Mouse (Mus musculus) hindbrain, embryonic 10.5 days (tissue): ENCODE results near the gene Atp6ap1l. TPM values are rescaled to one million over a fixed set of nuclear protein-coding genes. Genes with fewer than 3 reads are reported as not detected.
A peak's percentile ranks its signal among the peaks of the same experiment; 100 is the strongest.

ENCODE experiments used
- DNase-seq: peaks from one replicate; pipeline ENCODE4 v3.0.0-alpha.2; 2017; ENCODE audit warnings: low spot score
- H3K27ac ChIP-seq: fragments of 300-500 bp; sonication (generic); 2 replicates; pipeline ENCODE4 v1.5.1; 2016; ENCODE audit warnings: mild to moderate bottlenecking, moderate library complexity
- H3K27me3 ChIP-seq: fragments of 300-500 bp; sonication (generic); 2 replicates; pipeline ENCODE4 v1.6.1; 2016; ENCODE audit warnings: mild to moderate bottlenecking; ENCODE audit not compliant: poor library complexity, insufficient read depth, severe bottlenecking
- H3K36me3 ChIP-seq: fragments of 300-500 bp; sonication (generic); 2 replicates; pipeline ENCODE4 v1.6.1; 2016; ENCODE audit warnings: mild to moderate bottlenecking, moderate library complexity
- H3K4me1 ChIP-seq: fragments of 300-500 bp; sonication (generic); replicated peaks from 2 replicates; pipeline ENCODE4 v1.6.1; 2016; ENCODE audit warnings: mild to moderate bottlenecking
- H3K4me3 ChIP-seq: fragments of 300-500 bp; sonication (generic); 2 replicates; pipeline ENCODE4 v1.5.1; 2016; ENCODE audit warnings: mild to moderate bottlenecking, moderate library complexity
- H3K9me3 ChIP-seq: fragments of 300-500 bp; sonication (generic); 2 replicates; pipeline ENCODE4 v1.6.1; 2016; ENCODE audit warnings: mild to moderate bottlenecking, moderate library complexity
- WGBS: fragments of 180-500 bp; shearing (Covaris S2); methylation state at CpG from one replicate; pipeline ENCODE4 v1.1.7; 2016; 5-methylcytosine and 5-hydroxymethylcytosine counted together
- polyA plus RNA-seq: library from polyadenylated mRNA; unstranded; fragments of >200 nt; fragmentation: Nextera tagmentation; extraction: Ambion mirVana; gene quantifications from 2 replicates; pipeline ENCODE4 v1.2.1, GENCODE M21; 2016

The Atp6ap1l gene
- polyA plus RNA-seq, 1 experiment from 2014 or later, result 0.39 TPM

DNA sequence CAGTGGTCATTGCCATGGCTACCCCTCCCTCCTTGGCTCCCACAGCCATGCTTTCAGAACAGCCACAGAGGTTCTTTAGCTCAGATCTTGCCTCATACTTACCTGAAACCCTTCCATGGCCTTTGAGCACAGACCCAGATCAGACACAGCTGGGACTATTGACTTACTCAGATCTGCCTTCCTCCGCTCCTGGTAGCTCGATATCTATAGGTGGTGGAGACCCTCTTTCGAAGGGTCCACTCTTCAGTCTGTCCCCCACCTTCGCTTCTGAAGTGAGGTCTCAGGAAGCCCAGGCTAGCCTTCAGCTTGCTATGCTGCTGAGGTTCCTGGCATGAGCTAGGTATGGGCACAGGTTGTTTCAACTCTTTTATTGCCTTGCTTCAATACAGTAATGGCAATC is 9.6 kb upstream of the Atp6ap1l start:
- whole genome bisulfite sequencing, result 91% methylated on average over 4 of the region's 4 CpGs
- H3K27ac ChIP-seq, result no peak overlapping the region

DNA sequence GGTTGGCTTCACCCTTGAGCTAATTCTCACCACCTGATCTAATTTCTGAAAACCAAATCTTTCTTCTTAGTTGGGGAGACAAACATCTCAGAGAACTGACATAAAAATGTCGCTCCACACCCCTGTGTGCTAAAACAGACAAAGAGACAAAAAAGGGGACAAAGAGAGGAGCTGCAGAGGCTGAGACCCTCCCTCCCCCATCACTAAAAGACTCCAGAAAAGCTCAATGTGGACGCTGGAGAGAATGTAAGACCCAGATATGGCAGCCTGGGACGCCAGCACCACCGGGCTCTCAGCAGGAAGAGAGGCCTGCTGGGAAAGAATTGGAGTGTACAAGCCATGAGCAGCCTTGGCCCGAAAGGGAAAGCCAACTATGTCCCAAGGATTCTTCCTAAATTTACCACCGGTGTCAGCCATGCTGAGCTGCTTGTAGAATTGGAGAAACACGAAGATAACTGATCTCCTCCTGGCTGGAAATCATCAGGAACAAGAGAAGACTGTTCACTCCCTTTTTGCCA is 8.6 kb upstream of the Atp6ap1l start:
- peak overlapping the region; percentile 62 for H3K27ac ChIP-seq
- no peak for DNase-seq
- 50% methylated on average over 7 of the region's 7 CpGs for WGBS

More for the DNA sequence above, 9.6 kb upstream of the Atp6ap1l start:
- H3K4me3 ChIP-seq, result no peak overlapping the region
- H3K36me3 ChIP-seq, result no peaks in the 10 kb centered on the region
- DNase-seq, result no peak
- H3K27me3 ChIP-seq, result no peaks in the 10 kb centered on the region
- H3K9me3 ChIP-seq, result no peaks in the 10 kb centered on the region
- peaks cover 13% of the 10 kb centered on the region for H3K4me1 ChIP-seq

DNA sequence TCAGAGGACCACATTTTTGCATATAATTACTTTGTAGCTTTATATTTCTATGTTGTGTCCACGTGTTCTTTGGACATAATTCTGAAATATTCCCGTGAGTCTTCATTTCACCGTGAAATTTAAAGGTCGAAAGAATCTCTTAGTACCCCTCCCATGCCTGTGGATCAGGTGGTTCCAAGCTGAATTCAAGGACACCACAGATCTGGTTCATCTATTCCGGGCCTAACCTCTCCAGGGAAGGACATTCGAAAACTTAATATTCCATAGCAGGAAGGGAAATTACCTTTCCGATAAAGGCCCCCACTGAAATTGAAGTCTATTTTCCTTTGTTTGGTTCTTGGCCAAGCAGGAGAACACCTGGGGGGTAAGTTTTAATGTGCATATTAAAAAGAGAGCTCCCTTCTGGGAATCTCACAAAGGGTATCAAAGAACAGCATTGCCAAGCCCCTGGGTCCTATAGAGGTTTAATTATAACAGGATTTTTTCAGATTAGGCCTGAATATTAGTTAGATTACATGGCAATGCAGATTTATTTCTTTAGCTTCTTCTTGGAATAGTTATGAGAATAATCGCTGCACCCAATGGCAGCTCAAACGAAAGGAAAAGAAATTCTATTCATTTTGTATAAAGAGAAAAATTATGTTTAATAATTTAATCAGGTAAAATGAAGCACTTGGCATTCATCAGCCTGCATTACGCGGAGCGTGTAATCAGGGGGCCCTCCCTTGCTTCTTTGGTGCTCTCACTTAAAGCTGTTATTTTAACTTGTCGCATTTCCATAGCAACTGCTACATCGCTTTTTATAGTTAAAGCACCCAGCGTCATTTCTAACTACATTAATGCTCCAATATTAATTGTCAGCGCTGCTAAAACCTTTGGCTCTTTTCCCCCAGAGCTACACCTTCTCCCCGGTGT is 7.9 kb upstream of the Atp6ap1l start:
- H3K36me3 ChIP-seq, result no peaks in the 10 kb centered on the region
- no peak for DNase-seq
- WGBS, result 80% methylated on average over 17 of the region's 17 CpGs
- H3K4me3 ChIP-seq, result no peak overlapping the region
- peaks cover 13% of the 10 kb centered on the region for H3K4me1 ChIP-seq
- H3K27ac ChIP-seq, result peak overlapping the region; percentile 62
- no peaks in the 10 kb centered on the region for H3K9me3 ChIP-seq
- H3K27me3 ChIP-seq, result no peaks in the 10 kb centered on the region

More for the DNA sequence above, 8.6 kb upstream of the Atp6ap1l start:
- Histone ChIP-seq H3K36me3 (no peaks in the 10 kb centered on the region), H3K4me3 (no peak overlapping the region), H3K9me3 (no peaks in the 10 kb centered on the region), H3K4me1 (peaks cover 13% of the 10 kb centered on the region), H3K27me3 (no peaks in the 10 kb centered on the region)

DNA sequence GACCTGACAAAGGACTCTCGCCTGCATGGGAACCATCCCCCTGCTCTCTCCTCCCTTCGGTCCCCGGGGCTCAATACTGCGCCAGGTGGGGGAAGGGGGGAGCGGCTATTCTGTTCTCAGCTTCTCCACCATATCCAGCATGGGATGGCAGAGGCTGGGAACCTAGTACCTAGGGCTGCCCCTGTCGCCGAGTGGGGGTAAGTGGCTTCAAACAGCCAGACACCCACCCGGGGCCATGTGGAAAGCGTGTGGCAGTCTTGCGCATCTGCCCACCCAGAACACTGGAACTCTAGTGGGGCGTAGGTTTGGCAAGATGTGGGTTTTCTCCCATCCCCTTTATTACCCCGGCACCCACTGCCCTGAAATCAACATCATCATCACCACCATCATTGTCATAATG is 2.2 kb upstream of the Atp6ap1l start:
- 93% methylated on average over 12 of the region's 12 CpGs for WGBS
- Histone ChIP-seq H3K4me1 (no peaks in the 10 kb centered on the region), H3K27ac (no peak overlapping the region), H3K36me3 (no peaks in the 10 kb centered on the region), H3K9me3 (no peaks in the 10 kb centered on the region), H3K4me3 (no peak overlapping the region), H3K27me3 (no peaks in the 10 kb centered on the region)
- no peak for DNase-seq

DNA sequence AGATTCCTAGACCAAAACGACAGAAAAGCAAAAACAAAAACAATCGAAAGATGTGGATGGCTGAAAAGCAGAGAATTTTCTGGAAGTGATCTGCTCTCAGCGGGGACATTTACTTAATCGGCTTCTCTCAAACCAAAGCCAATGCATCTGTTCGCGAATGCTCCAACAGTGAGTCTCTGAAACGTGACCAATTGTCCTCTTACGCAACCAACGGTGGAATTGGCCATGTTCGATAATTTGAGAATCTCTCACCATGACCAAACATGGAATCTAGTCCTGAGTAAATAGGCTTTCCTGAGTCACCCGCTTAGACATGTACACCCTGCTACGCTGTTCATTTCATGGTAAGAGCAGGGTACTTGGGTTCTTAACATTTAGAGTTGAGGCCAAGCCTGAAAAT is 8.3 kb downstream of the Atp6ap1l start:
- 87% methylated on average over 12 of the region's 12 CpGs for WGBS

DNA sequence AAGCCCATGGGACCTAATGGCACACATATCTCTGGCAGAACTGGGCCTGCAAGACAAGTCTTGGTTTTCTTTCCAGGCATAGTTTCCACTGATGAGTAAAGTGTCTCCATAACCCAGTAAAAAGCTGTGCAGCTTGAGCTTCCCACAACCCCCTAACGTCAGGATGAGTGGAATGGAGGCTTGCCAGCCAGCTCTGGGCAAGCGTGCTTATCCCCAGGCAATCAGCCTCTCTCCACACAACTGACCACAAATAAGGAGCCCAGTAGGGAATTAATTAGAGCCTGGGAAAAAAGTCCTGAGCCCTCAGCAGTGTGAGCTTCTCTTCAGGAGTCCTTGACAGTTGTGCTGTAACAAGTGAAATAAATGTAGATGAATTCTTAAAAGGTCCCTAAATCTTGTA is 9.1 kb downstream of the Atp6ap1l start:
- no peak overlapping the region for H3K4me3 ChIP-seq
- no peaks in the 10 kb centered on the region for H3K4me1 ChIP-seq
- DNase-seq, result no peak
- WGBS, result 30% methylated on average over 2 of the region's 2 CpGs
- no peaks in the 10 kb centered on the region for H3K9me3 ChIP-seq
- no peak overlapping the region for H3K27ac ChIP-seq
- H3K27me3 ChIP-seq, result no peaks in the 10 kb centered on the region
- no peaks in the 10 kb centered on the region for H3K36me3 ChIP-seq

More for the DNA sequence above, 8.3 kb downstream of the Atp6ap1l start:
- H3K9me3 ChIP-seq, result no peaks in the 10 kb centered on the region
- H3K4me3 ChIP-seq, result no peak overlapping the region
- no peaks in the 10 kb centered on the region for H3K4me1 ChIP-seq
- H3K36me3 ChIP-seq, result no peaks in the 10 kb centered on the region
- no peak for DNase-seq
- H3K27ac ChIP-seq, result no peak overlapping the region
- H3K27me3 ChIP-seq, result no peaks in the 10 kb centered on the region

DNA sequence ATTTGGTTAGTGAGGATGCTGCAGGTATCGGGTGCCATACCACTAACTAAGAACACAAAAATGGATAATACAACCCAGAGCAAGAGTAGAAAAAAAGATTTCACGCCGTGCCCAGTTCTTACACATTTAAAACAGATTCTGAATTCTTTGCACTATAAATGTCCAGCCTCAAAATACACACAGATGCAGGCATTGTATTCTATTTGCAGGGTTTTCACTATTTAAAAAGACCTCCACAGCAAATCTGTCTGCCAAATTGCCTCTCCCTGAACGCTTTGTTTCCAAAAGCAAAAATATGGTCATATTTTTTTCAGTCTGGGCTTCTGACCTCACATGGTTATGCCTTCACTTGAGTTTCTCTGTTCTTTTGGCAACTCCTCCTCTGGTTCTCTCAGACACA is 10.3 kb downstream of the Atp6ap1l start:
- Histone ChIP-seq H3K27me3 (no peaks in the 10 kb centered on the region), H3K4me1 (no peaks in the 10 kb centered on the region), H3K9me3 (no peaks in the 10 kb centered on the region), H3K36me3 (no peaks in the 10 kb centered on the region), H3K27ac (no peak overlapping the region), H3K4me3 (no peak overlapping the region)
- whole genome bisulfite sequencing, result 93% methylated on average over 4 of the region's 4 CpGs
- no peak for DNase-seq

DNA sequence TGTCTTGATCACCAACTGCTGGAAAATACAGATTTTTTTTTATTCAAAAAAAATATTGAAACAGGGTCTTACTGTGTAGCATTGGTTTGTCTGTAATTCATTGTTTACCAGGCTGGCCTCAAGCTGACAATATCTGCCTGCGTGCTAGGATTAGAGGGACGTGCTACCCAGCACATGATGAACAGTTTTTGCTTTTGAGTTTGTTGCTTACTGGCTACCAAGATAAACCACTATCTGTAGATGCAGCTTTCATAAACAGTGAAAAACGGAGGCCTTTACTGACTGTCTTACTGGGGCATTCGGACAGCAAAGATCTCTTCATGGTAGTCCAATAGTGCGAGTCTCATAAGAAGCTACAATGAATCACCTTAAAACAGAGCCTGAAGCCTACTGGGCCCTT is 15.0 kb downstream of the Atp6ap1l start:
- DNase-seq, result no peak
- Histone ChIP-seq H3K27ac (no peak overlapping the region), H3K27me3 (peaks cover 7% of the 10 kb centered on the region; the same call in 1 of the 2 replicates), H3K4me3 (no peak overlapping the region), H3K4me1 (peaks cover 8% of the 10 kb centered on the region), H3K36me3 (no peaks in the 10 kb centered on the region), H3K9me3 (no peaks in the 10 kb centered on the region)
- WGBS, result 91% methylated on average over 5 of the region's 5 CpGs

DNA sequence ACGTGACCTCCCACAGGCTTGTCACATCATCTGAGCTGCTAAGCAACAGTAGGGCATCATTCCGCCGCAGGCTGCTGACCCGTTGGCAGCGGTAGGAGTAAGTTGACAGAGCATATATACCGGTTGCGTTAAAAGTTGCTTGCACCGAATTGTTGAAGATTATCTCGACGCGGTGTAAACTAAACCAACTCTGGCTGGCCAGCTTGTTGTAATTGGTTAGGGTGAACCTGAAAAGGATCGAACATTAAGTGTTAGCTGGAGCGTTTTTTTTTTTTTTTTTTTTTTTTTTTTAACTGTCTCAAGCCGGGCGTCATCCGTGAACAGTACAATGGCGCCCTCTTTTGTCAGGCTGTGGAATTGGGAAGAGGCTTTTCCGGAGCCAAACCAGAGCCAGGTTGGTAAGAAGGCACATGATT is 18.6 kb downstream of the Atp6ap1l start:
- Histone ChIP-seq H3K9me3 (no peaks in the 10 kb centered on the region), H3K4me3 (peak overlapping the region; percentile 49), H3K4me1 (peaks cover 8% of the 10 kb centered on the region), H3K27me3 (peaks cover 8% of the 10 kb centered on the region; the same call in 1 of the 2 replicates), H3K27ac (no peak overlapping the region), H3K36me3 (no peaks in the 10 kb centered on the region)
- DNase-seq, result peak; percentile 77
- WGBS, result 2% methylated on average over 18 of the region's 18 CpGs

DNA sequence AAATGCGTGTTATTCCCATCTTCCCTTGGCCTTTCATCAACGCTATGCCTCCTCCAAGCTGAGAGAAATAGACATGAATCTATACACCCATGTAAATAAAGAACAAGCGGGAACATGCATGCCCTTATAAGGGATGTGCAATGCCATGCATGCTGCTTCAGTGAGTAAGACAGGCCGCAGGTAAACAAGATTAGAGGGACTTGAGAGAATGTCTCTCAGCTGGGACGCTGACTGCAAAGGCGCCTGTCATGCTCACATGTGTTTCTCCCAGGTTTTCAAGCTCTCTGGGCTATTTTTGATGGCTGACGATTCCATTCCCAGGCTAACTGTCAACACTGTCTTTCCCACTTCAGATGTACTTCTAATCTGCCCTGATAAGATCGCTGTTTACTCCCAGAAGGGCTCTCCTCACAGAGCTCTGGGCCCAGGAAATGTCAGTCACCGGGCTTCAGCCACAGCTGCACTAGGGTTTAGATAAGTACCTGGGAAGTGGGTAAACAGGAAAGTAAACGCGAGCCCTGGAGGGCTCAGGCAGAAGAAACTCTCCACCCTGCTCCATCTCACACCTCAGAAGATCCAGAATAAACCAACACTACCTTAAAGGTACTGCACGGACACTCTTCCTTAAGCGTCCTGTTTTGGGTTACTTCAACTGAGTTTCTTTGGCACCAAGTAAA is 19.2 kb downstream of the Atp6ap1l start:
- Histone ChIP-seq H3K4me3 (peak overlapping the region; percentile 49), H3K9me3 (no peaks in the 10 kb centered on the region), H3K27ac (no peak overlapping the region), H3K27me3 (peaks cover 8% of the 10 kb centered on the region; the same call in 1 of the 2 replicates), H3K4me1 (peaks cover 8% of the 10 kb centered on the region), H3K36me3 (no peaks in the 10 kb centered on the region)
- 52% methylated on average over 13 of the region's 13 CpGs for WGBS
- no peak for DNase-seq

DNA sequence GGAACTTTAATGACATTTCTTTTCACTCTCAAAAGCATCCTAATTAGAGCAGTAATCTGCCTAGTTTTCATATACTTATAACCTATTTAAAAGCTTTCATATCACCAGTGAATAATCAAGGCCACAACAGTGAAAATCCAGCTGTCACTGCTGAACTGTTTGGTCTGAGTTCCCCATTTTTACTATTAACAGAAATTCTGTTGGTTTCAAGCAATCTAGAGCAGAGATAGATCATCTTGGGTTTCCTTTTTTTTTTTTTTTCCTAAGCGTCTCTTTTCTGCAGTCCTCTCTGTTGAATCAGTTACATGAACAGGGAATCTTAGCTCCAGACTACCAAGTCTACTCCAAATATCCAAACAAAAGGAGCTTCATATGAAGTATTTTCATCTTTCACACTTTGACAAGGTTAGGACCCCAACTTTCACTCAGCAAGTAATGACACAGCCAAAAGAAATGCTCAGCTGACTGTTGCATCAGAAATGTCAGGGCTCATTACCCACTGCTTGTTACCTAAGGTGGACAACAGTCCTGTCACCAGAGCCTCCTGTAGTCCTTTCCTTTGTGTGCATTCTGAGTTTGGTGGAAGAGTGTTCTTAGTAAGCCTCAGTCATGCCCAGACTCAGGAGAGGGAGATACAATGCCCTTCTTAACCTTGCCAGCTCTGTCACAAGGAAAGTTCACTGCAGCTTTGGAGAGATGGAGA is 23.3 kb downstream of the Atp6ap1l start:
- no peaks in the 10 kb centered on the region for H3K9me3 ChIP-seq

DNA sequence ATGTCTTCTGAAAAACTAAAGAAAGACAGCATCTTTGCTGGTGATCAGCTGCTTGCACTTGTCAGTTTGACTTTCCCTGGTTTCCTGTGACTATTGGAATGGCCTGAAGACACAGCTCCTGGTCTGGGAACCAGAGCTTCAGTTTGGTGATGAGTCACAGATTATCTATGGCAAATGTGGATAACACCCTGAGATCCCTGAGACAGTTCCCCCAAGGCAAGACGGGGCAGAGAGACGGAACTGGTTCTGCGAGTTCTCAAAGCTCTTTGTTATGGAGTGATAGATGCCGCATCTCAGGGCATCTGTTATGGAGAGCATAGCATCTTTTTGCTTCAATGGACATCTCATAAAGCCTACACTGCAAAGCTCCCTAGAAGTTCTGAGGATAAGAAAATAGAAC is 33.6 kb downstream of the Atp6ap1l start:
- H3K9me3 ChIP-seq, result no peaks in the 10 kb centered on the region
- H3K4me3 ChIP-seq, result no peak overlapping the region
- WGBS, result 57% methylated on average over 4 of the region's 4 CpGs
- H3K36me3 ChIP-seq, result no peaks in the 10 kb centered on the region
- no peak overlapping the region for H3K27ac ChIP-seq
- DNase-seq, result no peak
- H3K27me3 ChIP-seq, result no peaks in the 10 kb centered on the region
- 0 out of 2 replicates have a peak, but pooled peaks cover 4% of the 10 kb centered on the region for H3K4me1 ChIP-seq

More for the DNA sequence above, 23.3 kb downstream of the Atp6ap1l start:
- Histone ChIP-seq H3K4me1 (peaks cover 8% of the 10 kb centered on the region), H3K36me3 (no peaks in the 10 kb centered on the region), H3K27me3 (peaks cover 8% of the 10 kb centered on the region; the same call in 1 of the 2 replicates), H3K27ac (no peak overlapping the region), H3K4me3 (no peak overlapping the region)
- 80% methylated on average over 1 of the region's 1 CpGs for WGBS
- no peak for DNase-seq
